Mouse (Mus musculus): ENCODE data around the gene Llph.

DNA sequence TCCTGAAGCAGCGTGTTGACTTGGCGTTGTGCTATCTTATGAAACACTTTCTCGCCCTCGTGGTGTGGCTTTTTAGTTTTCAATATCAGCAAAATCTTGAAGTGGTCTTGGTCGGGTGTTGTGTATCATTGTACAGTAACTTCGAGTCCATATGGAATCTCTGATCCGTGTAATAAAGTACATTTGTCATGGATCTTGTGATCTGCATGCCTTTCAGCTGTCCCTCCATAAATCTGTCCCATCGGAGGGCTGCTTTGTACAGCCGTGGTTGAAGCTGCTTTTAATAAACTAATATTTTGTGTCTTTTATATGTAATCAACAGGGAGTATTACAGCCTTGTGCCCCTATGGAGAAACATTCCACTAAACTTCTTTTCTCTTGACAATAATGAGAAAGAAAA is 10.0 kb downstream of the Llph start:
- no peak for TF ChIP-seq FLI1 (IDR thresholded peaks at IDR 0.05; ENCODE audit: low read length)
- no peak for TF ChIP-seq GATA1 (IDR thresholded peaks at IDR 0.05; ENCODE audit: borderline replicate concordance, low read length)
